Mouse (Mus musculus): ENCODE results near the gene Morc2a.

GRCm38 (mm10) chr11:3676423-3676822 is 27.4 kb downstream of the Morc2a start:
- no peak for TF ChIP-seq HCFC1 (IDR thresholded peaks at IDR 0.05; ENCODE audit: borderline replicate concordance, insufficient read depth, low read length)
- TF ChIP-seq ZNF384 (IDR thresholded peaks at IDR 0.05; ENCODE audit: low read depth, low read length), result no peak
- no peak for TF ChIP-seq CHD2 (IDR thresholded peaks at IDR 0.05; ENCODE audit: low read depth, low read length)
